Mouse (Mus musculus): ENCODE results near the gene Fndc10. TPM values are rescaled to one million over a fixed set of nuclear protein-coding genes. Genes with fewer than 3 reads are reported as not detected.
"Not testable (repeated sequence)": the region's sequence is repeated elsewhere in the genome, so short reads cannot be mapped to it uniquely, and the experiment has no call there.

The Fndc10 gene
- total RNA-seq, 4 experiments from 2014 or later, result 0.70 to 1.5 (median 1.1) TPM

- DNase-seq (ENCODE audit: low spot score in 2 of 2), result not testable (repeated sequence)
Measured at GRCm38 (mm10) chr4:155683670-155684277, 10.4 kb upstream of the Fndc10 start.

DNA sequence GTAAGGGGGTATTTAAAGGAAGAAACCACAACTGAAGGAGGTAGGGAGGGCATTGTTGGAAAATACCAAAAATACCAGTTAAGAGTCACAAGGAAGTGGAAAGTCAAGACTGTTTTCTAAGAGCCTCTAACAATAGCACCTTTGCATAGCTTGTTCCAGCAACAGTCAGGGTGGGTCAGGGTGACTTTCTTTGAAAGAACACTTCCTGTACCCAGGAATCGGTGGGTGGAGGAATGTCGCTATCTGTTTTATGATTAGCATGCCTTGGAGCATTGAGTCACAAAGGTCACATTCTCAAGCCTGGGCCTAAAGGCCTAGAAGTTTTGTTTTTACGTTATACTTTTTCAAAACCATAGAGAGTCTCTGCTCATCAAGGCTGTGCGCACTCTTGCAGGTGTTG lies 6.4 kb upstream of the Fndc10 start:
- DNase-seq (ENCODE audit: low spot score in 2 of 2), result not testable (repeated sequence)

GRCm38 (mm10) chr4:155690571-155691375 lies 3.4 kb upstream of the Fndc10 start:
- DNase-seq (ENCODE audit: low spot score in 2 of 2), result no peak

DNA sequence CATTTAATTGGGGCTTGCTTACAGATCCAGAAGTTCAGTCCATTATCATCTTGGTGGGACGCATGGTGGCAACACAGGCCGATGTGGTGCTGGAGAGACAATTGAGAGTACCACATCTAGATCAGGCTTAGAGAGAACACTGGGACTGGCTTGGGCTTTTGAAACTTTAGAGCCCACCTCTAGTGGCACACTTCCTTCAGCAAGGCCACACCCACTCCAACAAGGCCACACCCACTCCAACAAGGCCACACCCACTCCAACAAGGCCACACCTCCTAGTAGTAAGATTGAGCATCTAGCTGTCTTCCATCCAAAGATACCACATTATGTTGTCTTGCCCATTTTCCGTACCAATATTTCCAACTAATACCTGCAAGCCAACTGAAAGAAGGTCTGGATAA lies 1.7 kb upstream of the Fndc10 start:
- DNase-seq (ENCODE audit: low spot score in 2 of 2), result no peak

DNA sequence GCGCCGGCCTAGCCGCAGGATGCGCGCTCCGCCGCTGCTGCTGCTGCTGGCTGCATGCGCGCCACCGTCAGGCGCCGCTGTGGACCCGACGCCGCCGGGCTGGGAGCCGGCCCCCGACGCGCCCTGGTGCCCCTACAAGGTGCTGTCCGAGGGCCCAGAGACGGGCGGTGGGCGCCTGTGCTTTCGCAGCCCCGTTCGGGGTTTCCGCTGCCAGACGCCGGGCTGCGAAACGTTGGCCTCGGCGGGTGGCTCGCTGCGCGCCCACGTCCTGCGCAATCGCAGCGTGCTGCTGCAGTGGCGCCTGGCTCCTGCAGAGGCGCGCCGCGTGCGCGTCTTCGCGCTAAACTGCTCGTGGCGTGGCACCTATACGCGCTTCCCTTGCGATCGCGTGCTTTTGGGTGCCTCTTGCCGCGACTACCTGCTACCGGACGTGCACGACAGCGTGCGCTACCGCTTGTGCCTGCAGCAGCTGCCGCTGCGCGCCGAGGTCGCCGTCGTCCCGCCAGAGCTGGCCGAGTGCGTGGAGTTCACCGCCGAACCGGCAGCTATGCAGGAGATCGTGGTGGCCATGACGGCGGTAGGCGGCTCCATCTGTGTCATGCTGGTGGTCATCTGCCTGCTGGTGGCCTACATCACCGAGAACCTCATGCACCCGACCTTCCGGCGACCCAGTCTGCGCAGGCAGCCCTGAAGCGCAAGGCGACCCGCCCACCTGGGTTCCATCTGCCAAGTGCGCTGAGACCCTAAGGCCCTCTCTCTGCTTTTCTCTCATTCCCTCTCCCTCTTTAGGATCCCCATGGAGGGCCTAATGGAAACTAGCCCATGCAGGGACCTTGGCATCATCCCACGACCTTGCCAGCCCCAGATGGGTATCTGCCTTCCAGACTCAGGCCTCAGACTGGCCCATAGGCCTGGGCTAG lies 600 bp downstream of the Fndc10 start:
- peak; percentile 16 to 31 for DNase-seq (ENCODE audit: low spot score in 2 of 2)

- DNase-seq (ENCODE audit: low spot score in 2 of 2), result no peak
Measured at GRCm38 (mm10) chr4:155695531-155696062, 1.5 kb downstream of the Fndc10 start.

GRCm38 (mm10) chr4:155696261-155697255 lies 2.4 kb downstream of the Fndc10 start:
- DNase-seq (ENCODE audit: low spot score in 2 of 2), result no peak

DNA sequence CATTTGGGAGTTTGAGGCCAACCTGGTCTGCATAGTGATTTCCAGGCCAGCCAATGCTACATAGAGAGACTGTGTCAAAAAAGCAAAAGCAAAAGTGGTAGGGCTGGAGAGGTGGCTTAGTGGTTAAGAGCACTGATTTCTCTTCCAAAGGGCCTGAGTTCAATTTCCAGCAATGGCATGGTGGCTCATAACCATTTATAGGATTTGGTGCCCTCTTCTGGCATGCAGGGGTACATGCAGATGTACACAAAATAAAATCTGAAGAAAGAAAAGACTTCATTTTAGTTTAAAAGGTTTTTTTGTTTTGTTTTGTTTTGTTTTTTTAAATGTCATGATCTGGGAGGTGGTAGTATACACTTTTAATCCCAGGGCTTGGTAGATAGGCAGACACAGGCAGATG lies 6.3 kb downstream of the Fndc10 start:
- DNase-seq (ENCODE audit: low spot score in 2 of 2), result no peak

DNA sequence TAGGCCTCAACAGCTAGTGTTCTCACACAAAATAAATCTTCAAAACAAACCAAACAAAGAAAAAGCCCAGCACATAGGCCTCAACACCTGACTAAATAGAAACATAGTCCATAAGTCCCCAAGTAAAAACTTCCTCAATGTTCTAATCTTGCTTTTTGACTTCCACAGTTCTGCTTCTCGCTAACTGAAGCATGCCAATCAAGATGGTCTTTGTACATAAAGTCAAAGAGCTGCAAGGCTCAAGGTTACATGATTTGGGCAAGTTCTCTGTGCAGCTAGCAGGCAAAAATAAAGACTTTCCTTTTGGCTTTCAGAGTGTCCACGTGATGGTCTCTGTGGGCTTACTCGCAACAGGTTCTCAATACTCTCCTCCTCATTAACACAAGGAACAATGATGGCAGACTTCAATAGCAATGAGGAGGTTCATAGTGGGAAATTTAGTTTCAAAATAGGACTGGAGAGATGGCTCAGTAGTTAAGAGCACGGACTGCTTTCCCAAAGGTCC lies 9.3 kb downstream of the Fndc10 start:
- DNase-seq (ENCODE audit: low spot score in 2 of 2), result no peak

DNA sequence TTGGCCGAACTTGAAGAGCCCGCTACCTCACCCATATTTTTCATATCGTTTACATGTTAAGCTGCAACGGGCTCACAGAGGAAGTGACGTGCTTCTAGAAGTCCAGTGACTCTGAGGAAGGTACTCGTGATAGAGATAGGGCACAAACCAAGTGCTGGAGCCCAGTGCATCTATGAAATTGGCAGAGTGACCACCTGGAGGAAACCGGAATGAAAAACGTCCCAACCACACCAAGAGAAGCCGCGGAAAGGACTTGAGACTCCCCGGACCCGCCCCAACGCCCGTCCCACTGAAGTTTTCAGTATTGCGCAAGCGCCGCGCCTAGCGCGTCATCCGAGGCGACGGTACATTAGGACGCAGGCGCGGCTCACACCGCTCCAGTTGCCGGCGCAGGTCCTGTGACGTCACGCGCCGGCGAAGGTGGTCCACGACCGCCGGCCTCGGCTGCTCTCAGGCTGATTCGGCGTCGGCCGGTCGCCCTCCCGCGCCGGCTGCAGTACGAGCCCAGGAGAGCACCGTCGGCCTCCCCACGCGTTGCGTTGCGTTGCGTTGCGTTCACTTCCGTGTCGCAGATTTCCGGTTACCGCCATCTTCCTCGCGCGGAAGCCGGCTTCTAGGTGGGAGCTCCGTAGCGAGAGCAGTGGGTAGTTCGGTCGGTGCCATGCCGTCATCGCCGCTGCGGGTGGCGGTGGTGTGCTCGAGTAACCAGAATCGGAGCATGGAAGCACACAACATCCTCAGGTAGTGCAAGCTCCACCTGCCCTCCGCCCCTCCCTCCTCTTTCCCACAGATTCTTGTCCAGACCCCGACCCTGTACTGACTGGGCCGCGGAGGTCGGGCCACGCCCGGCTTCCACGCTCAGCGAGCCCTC lies 10.8 kb downstream of the Fndc10 start, which contains the start of gene Ssu72:
Ssu72 (plus strand) TSS at position 80 of the 871 bp plus-strand sequence.
- peak; percentile 88 for DNase-seq (ENCODE audit: low spot score in 2 of 2)

DNA sequence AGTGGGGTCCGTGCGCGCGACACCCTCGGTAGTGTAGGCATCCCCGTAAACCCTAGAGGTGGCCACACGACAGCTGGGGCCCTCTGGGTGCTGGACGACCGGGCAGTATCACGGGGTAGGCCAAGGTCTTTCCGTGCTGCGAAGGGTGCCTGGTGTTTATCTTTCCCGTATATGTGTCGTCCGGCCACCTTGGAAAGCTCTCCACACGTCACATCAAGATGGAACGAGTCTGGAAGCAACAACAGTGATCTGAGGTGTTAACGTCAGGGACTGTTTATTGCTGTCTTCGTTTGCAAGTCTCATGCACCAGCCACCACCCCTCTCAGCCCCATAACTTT lies 11.4 kb downstream of the Fndc10 start:
- DNase-seq (ENCODE audit: low spot score in 2 of 2), result no peak

DNA sequence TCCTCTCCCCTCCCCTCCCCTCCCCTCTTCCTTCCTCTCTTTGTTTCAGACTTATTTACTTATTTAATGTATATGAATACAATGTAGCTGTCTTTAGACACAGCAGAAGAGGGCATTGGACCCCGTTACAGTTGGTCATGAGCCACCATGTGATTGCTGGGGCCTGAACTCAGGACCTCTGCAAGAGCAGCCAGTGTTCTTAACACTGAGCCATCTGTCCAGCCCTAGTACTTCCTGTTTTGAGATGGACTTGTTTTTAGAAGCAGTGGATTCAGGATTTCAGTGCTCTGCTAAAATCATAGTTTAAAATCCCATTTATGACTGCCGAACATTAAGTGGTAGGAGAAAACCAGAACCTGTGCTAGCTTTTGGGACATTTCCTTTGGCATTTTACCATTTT lies 14.4 kb downstream of the Fndc10 start:
- DNase-seq (ENCODE audit: low spot score in 2 of 2), result no peak

DNA sequence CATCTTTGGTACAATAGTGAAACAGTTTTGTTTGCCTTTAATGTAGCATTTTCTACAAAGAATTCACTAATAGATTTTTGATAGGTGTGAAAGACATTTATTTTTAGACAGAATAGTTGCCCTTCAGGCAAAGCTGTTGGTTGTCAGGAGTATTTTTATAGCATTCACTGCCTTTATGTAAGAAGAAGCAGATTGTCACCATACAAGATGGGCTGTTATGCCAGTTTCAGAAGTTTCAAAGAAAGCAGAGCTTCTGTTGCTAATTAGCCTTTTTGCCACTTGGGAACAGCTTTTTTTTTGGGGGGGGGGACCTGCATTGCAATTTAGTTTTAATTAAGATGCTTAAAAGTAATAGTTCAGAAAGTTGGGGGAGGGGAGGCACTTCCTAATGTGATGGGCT lies 14.8 kb downstream of the Fndc10 start:
- no peak for DNase-seq (ENCODE audit: low spot score in 2 of 2)

DNA sequence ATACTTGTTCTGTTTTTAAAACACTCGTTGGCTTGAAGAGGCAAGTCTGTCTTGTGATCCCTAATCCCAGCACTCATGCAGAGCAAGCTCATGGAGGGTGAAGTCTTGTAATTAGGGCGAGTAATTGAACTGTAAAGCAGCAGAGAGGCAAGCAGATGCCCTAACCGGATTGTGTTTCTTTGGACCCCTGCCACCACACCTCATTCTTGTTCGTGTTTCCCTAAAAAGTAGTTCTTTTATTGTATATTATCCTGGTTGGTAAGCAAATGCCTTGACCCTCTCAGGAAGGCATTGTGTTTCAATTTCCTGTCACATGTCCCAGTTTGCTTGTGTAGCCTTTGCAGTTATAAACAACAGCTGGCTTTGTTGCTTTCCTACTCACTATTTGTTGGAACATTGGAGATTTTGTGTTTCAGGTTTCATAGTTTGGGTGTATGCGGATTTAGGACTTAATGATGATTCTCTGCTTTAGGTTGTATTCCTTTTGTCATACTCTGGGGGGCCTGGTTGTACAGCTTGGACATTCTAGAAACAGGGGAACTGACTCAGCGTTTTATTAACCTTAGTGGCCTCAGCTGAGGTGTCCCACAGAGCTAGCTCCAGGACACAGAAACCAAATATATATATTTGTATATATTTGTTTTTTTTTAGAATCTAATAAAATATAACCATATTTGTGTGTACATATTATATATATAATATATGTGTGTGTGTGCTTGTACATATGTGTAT lies 16.5 kb downstream of the Fndc10 start:
- no peak for DNase-seq (ENCODE audit: low spot score in 2 of 2)

GRCm38 (mm10) chr4:155721668-155722083 lies 27.5 kb downstream of the Fndc10 start:
- DNase-seq (ENCODE audit: low spot score in 2 of 2), result no peak

GRCm38 (mm10) chr4:155727993-155728392 lies 33.9 kb downstream of the Fndc10 start:
- no peak for DNase-seq (ENCODE audit: low spot score in 2 of 2)

DNA sequence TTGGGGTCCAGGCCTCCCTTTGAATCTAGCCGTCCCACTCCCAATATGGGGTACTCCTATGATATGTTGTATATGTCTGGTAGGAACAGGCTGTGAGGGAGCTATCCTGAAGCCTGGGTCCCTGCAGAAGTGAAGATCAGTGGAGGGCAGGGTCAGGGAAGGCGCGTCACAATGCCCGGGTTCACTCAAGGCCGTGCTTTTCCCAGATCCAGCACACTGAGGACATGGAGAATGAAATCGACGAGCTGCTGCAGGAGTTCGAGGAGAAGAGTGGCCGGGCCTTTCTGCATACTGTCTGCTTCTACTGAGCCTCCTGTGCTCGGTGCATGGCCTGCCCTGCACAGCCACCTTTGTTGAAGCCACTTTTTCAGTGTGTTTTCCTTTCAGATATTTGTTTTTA lies 39.1 kb downstream of the Fndc10 start:
- no peak for DNase-seq (ENCODE audit: low spot score in 2 of 2)

DNA sequence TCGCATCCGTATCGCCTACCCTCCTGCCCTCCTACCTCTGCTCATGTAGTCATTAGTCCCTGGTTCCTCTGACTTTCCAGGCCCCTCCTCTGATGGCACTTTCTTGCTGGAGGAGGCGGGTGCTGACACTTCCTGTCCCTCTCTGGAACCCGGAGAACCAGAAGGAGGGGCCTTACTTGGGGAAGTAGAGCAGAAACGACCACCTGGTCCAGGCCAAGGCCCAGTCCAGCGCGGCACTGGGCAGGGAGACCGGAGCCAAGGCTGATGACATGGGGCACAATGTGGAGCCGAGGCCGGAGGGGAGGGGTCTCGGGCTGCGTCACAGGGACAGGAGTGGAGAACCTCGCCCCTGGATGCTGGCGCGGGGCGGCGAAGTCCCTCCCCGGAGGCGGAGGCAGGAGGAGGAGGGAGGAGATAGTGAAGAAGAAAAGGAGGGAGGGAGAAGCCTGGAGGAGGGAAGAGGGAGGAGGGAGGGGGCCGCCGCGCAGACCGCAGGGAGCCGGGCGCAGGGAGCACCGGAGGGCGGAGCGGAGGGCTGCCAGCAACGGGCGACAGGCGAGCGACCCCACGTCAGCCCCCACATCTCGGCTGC lies 40.3 kb downstream of the Fndc10 start, which contains the start of gene Tmem240:
Tmem240 (plus strand) TSS at position 451 of the 592 bp plus-strand sequence.
- DNase-seq (ENCODE audit: low spot score in 2 of 2), result peak; percentile 77 to 82

Data from gastrocnemius, adult 8-10 months (tissue).